Mouse (Mus musculus) erythroblast, embryonic 14.5 days (primary cell): Measurements from ENCODE around the gene Lhx5.

Experiments
- GATA1 ChIP-seq: IDR thresholded peaks from 2 replicates; pipeline ENCODE4 v1.6.1; 2012; ENCODE audit warnings: low read length, inconsistent platforms, mixed read lengths
- TAL1 ChIP-seq: IDR thresholded peaks from 3 replicates; pipeline ENCODE4 v1.6.1; 2012; ENCODE audit warnings: low read length, inconsistent platforms, mixed read lengths

- TF ChIP-seq GATA1 (no peak), TAL1 (no peak)
Measured at GRCm38 (mm10) chr5:120424657-120425056, 6.8 kb upstream of the Lhx5 start.
